Mouse (Mus musculus) limb, embryonic 14.5 days (tissue): ENCODE measurements at regions not wholly inside any gene's neighbourhood (a gene's known extent, or its start where the extent isn't known, plus 50 kb on each side); places are given as distances from the start of the nearest gene placed in this dataset.

Experiments
- ATAC-seq: fragments of 200-750 bp; cut with Nextera tagmentation; 2 replicates; pipeline ENCODE4 v1.8.0; 2017; ENCODE audit warnings: low read depth, moderate number of reproducible peaks, moderate TSS enrichment; ENCODE audit not compliant: low FRiP score
- DNase-seq: peaks from one replicate; pipeline ENCODE4 v3.0.0-alpha.2; 2015; ENCODE audit warnings: low spot score
- H3K27ac ChIP-seq: fragments of 300-500 bp; sonication (generic); replicated peaks from 2 replicates; pipeline ENCODE4 v1.5.1; 2014; ENCODE audit warnings: low read depth, mild to moderate bottlenecking, low read length, moderate library complexity, mixed read lengths
- H3K27me3 ChIP-seq: fragments of 300-500 bp; sonication (generic); 2 replicates; pipeline ENCODE4 v1.6.1; 2014; ENCODE audit warnings: low read length, mixed read lengths; ENCODE audit not compliant: control insufficient read depth, insufficient read depth
- H3K36me3 ChIP-seq: fragments of 300-500 bp; sonication (generic); 2 replicates; pipeline ENCODE4 v1.6.1; 2014; ENCODE audit warnings: mild to moderate bottlenecking, low read length, moderate library complexity, mixed read lengths; ENCODE audit not compliant: control insufficient read depth, insufficient read depth
- H3K4me1 ChIP-seq: fragments of 300-500 bp; sonication (generic); 2 replicates; pipeline ENCODE4 v1.6.1; 2014; ENCODE audit warnings: antibody characterized with exemption, low read length, mixed read lengths; ENCODE audit not compliant: control insufficient read depth, insufficient read depth
- H3K4me2 ChIP-seq: fragments of 300-500 bp; sonication (generic); replicated peaks from 2 replicates; pipeline ENCODE4 v1.6.1; 2014; ENCODE audit warnings: low read depth, mild to moderate bottlenecking, low read length, moderate library complexity; ENCODE audit not compliant: severe bottlenecking
- H3K4me3 ChIP-seq: fragments of 300-500 bp; sonication (generic); replicated peaks from 2 replicates; pipeline ENCODE4 v1.5.1; 2014; ENCODE audit warnings: low read length
- H3K9ac ChIP-seq: fragments of 300-500 bp; sonication (generic); 2 replicates; pipeline ENCODE4 v1.6.1; 2014; ENCODE audit warnings: mild to moderate bottlenecking, low read depth, low read length, moderate library complexity; ENCODE audit not compliant: severe bottlenecking
- H3K9me3 ChIP-seq: fragments of 300-500 bp; sonication (generic); 2 replicates; pipeline ENCODE4 v1.6.1; 2016; ENCODE audit warnings: low read length; ENCODE audit not compliant: control insufficient read depth
- POLR2A ChIP-seq: fragments of 200-500 bp; IDR thresholded peaks from 2 replicates; pipeline ENCODE4 v1.8.0; 2012; ENCODE audit warnings: inconsistent platforms, mild to moderate bottlenecking, moderate library complexity, borderline replicate concordance; ENCODE audit not compliant: insufficient read depth, insufficient read length; ENCODE audit errors: extremely low read depth
- WGBS: fragments of 180-500 bp; shearing (Covaris S2); extraction: QIAGEN DNeasy Blood & Tissue Kit; methylation state at CpG from one replicate; pipeline ENCODE4 v1.1.7; 2014; 5-methylcytosine and 5-hydroxymethylcytosine counted together

GRCm38 (mm10) chr13:38852868-38853267 is 107.8 kb downstream of the Slc35b3 start:
- Histone ChIP-seq H3K4me3 (no peak overlapping the region), H3K4me1 (no peaks in the 10 kb centered on the region), H3K9ac (no peak overlapping the region), H3K27ac (no peak overlapping the region), H3K27me3 (no peaks in the 10 kb centered on the region), H3K4me2 (no peak overlapping the region), H3K9me3 (no peaks in the 10 kb centered on the region), H3K36me3 (no peaks in the 10 kb centered on the region)
- ATAC-seq (no peak), DNase-seq (no peak)
- TF ChIP-seq POLR2A: no peak
- WGBS: 50% methylated on average over 9 of the region's 9 CpGs

GRCm38 (mm10) chr13:38851820-38852219 is 108.9 kb downstream of the Slc35b3 start:
- ATAC-seq (no peak), DNase-seq (no peak)
- Histone ChIP-seq H3K36me3 (no peaks in the 10 kb centered on the region), H3K9ac (no peak overlapping the region), H3K27ac (no peak overlapping the region), H3K27me3 (no peaks in the 10 kb centered on the region), H3K4me1 (no peaks in the 10 kb centered on the region), H3K4me3 (no peak overlapping the region), H3K4me2 (no peak overlapping the region), H3K9me3 (no peaks in the 10 kb centered on the region)
- no peak for TF ChIP-seq POLR2A
- WGBS: 88% methylated on average over 7 of the region's 7 CpGs

GRCm38 (mm10) chr13:38838231-38838630 is 122.4 kb downstream of the Slc35b3 start:
- H3K36me3 ChIP-seq: no peaks in the 10 kb centered on the region
- DNase-seq (no peak), ATAC-seq (no peak)
- H3K4me2 ChIP-seq: no peak overlapping the region
- no peak overlapping the region for H3K27ac ChIP-seq
- H3K4me1 ChIP-seq: no peaks in the 10 kb centered on the region
- no peak overlapping the region for H3K4me3 ChIP-seq
- WGBS: 64% methylated on average over 5 of the region's 5 CpGs
- H3K27me3 ChIP-seq: no peaks in the 10 kb centered on the region
- no peak for TF ChIP-seq POLR2A
- no peak overlapping the region for H3K9ac ChIP-seq
- no peaks in the 10 kb centered on the region for H3K9me3 ChIP-seq

GRCm38 (mm10) chr13:38825649-38826048 is 135.0 kb downstream of the Slc35b3 start:
- no peak overlapping the region for H3K27ac ChIP-seq
- H3K9ac ChIP-seq: no peak overlapping the region
- WGBS: 34% methylated on average over 2 of the region's 2 CpGs
- no peaks in the 10 kb centered on the region for H3K9me3 ChIP-seq
- H3K27me3 ChIP-seq: no peaks in the 10 kb centered on the region
- TF ChIP-seq POLR2A: no peak
- no peaks in the 10 kb centered on the region for H3K4me1 ChIP-seq
- H3K36me3 ChIP-seq: no peaks in the 10 kb centered on the region
- no peak overlapping the region for H3K4me3 ChIP-seq
- no peak overlapping the region for H3K4me2 ChIP-seq
- DNase-seq (no peak), ATAC-seq (no peak)

- Histone ChIP-seq H3K9ac (no peak overlapping the region), H3K4me2 (no peak overlapping the region), H3K27me3 (no peaks in the 10 kb centered on the region), H3K4me1 (no peaks in the 10 kb centered on the region), H3K4me3 (no peak overlapping the region), H3K9me3 (no peaks in the 10 kb centered on the region), H3K27ac (no peak overlapping the region), H3K36me3 (no peaks in the 10 kb centered on the region)
- 76% methylated on average over 3 of the region's 3 CpGs for WGBS
- ATAC-seq: no peak
- DNase-seq: no peak
- no peak for TF ChIP-seq POLR2A
Observed at GRCm38 (mm10) chr13:38819526-38819925, 141.1 kb downstream of the Slc35b3 start.

GRCm38 (mm10) chr13:38818781-38819180 is 141.9 kb downstream of the Slc35b3 start:
- H3K4me2 ChIP-seq: no peak overlapping the region
- no peak overlapping the region for H3K27ac ChIP-seq
- H3K4me1 ChIP-seq: no peaks in the 10 kb centered on the region
- no peaks in the 10 kb centered on the region for H3K9me3 ChIP-seq
- DNase-seq (no peak), ATAC-seq (no peak)
- H3K4me3 ChIP-seq: no peak overlapping the region
- H3K36me3 ChIP-seq: no peaks in the 10 kb centered on the region
- H3K27me3 ChIP-seq: no peaks in the 10 kb centered on the region
- WGBS: 90% methylated on average over 1 of the region's 1 CpGs
- H3K9ac ChIP-seq: no peak overlapping the region
- no peak for TF ChIP-seq POLR2A
